Mouse (Mus musculus): Measurements from ENCODE around the gene Sec14l3.

GRCm38 (mm10) chr11:4112861-4113260, 48.2 kb downstream of the Sec14l3 start:
- no peak for TF ChIP-seq CTCF (conservative IDR thresholded peaks at IDR 0.05; ENCODE audit: low read length)
- no peak for TF ChIP-seq POU5F1 (IDR thresholded peaks at IDR 0.05; ENCODE audit: borderline replicate concordance, low read length)
- no peak for TF ChIP-seq NANOG (IDR thresholded peaks at IDR 0.05; ENCODE audit: borderline replicate concordance, low read length)

Data from E14TG2a.4 (cell line).